Mouse (Mus musculus) spleen, adult 2 months (tissue): ENCODE measurements around the gene Snta1.

Experiments
- CTCF ChIP-seq: fragments of 200-500 bp; IDR thresholded peaks from 2 replicates; pipeline ENCODE4 v1.5.1; 2011; ENCODE audit warnings: mild to moderate bottlenecking, inconsistent platforms; ENCODE audit not compliant: insufficient read depth, insufficient read length, insufficient replicate concordance; ENCODE audit errors: extremely low read depth
- POLR2A ChIP-seq: fragments of 200-500 bp; IDR thresholded peaks from 2 replicates; pipeline ENCODE4 v1.6.1; 2011; ENCODE audit warnings: low read depth, low read length, inconsistent platforms

GRCm38 (mm10) chr2:154426905-154427852 lies 19.3 kb upstream of the Snta1 start:
- TF ChIP-seq CTCF: no peak
- TF ChIP-seq POLR2A: no peak
